Mouse (Mus musculus) MEL (cell line): ENCODE data around the gene Slc22a17. TPM values are rescaled to one million over a fixed set of nuclear protein-coding genes. Genes with fewer than 3 reads are reported as not detected.
A peak's percentile ranks its signal among the peaks of the same experiment; 100 is the strongest.

ENCODE experiments used
- DNase-seq: peaks from one replicate; pipeline ENCODE4 v3.0.0; 2011; ENCODE audit warnings: low read depth, low spot score
- H3K27ac ChIP-seq: 2 replicates; pipeline ENCODE4 v1.5.1; 2012; ENCODE audit warnings: low read depth, mild to moderate bottlenecking, control low read depth, low read length, moderate library complexity; ENCODE audit not compliant: control insufficient read depth
- H3K27me3 ChIP-seq, 2 experiments: fragments of 150-350 bp in 1 of 2; sonication (generic) in 1 of 2; 2 replicates each; pipeline ENCODE4 v1.6.1; 2012; ENCODE audit warnings: low read length in 2 of 2, mild to moderate bottlenecking in 2 of 2, improper control_type of control experiment in 1 of 2, moderate library complexity in 1 of 2; ENCODE audit not compliant: insufficient read depth in 2 of 2, control insufficient read depth in 1 of 2
- H3K36me3 ChIP-seq, 2 experiments: 2 replicates each; pipeline ENCODE4 v1.6.1; 2012 to 2014; ENCODE audit warnings: low read length in 2 of 2, improper control_type of control experiment in 1 of 2, inconsistent platforms in 1 of 2, mild to moderate bottlenecking in 1 of 2; ENCODE audit not compliant: insufficient read depth in 2 of 2, control insufficient read depth in 1 of 2
- H3K4me1 ChIP-seq, 2 experiments: fragments of 150-350 bp in 1 of 2; sonication (generic) in 1 of 2; 2 replicates each; pipeline ENCODE4 v1.6.1; 2012; ENCODE audit warnings: low read length in 2 of 2, improper control_type of control experiment in 1 of 2, mild to moderate bottlenecking in 1 of 2; ENCODE audit not compliant: insufficient read depth in 2 of 2, control insufficient read depth in 1 of 2
- H3K4me3 ChIP-seq, 2 experiments: fragments of 150-350 bp in 1 of 2; sonication (generic) in 1 of 2; 2 replicates each; pipeline ENCODE4 v1.5.1; 2012; ENCODE audit warnings: low read depth in 2 of 2, low read length in 2 of 2, mild to moderate bottlenecking in 2 of 2, moderate library complexity in 2 of 2, control low read depth in 1 of 2, improper control_type of control experiment in 1 of 2; ENCODE audit not compliant: control insufficient read depth in 1 of 2, insufficient read depth in 1 of 2
- H3K79me2 ChIP-seq: 2 replicates; pipeline ENCODE4 v1.6.1; 2012; ENCODE audit warnings: mild to moderate bottlenecking, low read length, moderate library complexity; ENCODE audit not compliant: control insufficient read depth, poor library complexity, insufficient read depth
- H3K9ac ChIP-seq: 2 replicates; pipeline ENCODE4 v1.6.1; 2012; ENCODE audit warnings: low read depth, mild to moderate bottlenecking, control low read depth, low read length, moderate library complexity; ENCODE audit not compliant: control insufficient read depth, poor library complexity, severe bottlenecking
- H3K9me3 ChIP-seq: fragments of 150-350 bp; sonication (generic); replicated peaks from 2 replicates; pipeline ENCODE4 v1.6.1; 2012; ENCODE audit warnings: mild to moderate bottlenecking, low read length, improper control_type of control experiment, moderate library complexity; ENCODE audit not compliant: insufficient read depth
- CHD1 ChIP-seq: IDR thresholded peaks from 2 replicates; pipeline ENCODE4 v1.6.1; 2012; ENCODE audit warnings: low read depth, mild to moderate bottlenecking, inconsistent platforms, low read length, improper control_type of control experiment
- CTCF ChIP-seq, 3 experiments: IDR thresholded peaks in 2 of 3; conservative IDR thresholded peaks in 1 of 3; 2 replicates each; pipeline ENCODE4 v1.5.1; 2011 to 2012; ENCODE audit warnings: low read length in 3 of 3, low read depth in 2 of 3, mild to moderate bottlenecking in 2 of 3, improper control_type of control experiment in 1 of 3, inconsistent platforms in 1 of 3, mixed read lengths in 1 of 3, moderate library complexity in 1 of 3; ENCODE audit not compliant: control insufficient read depth in 1 of 3, insufficient read depth in 1 of 3, poor library complexity in 1 of 3, severe bottlenecking in 1 of 3
- ELF1 ChIP-seq: IDR thresholded peaks from 2 replicates; pipeline ENCODE4 v1.6.1; 2014; ENCODE audit warnings: low read depth, mild to moderate bottlenecking, inconsistent platforms, low read length, improper control_type of control experiment, moderate library complexity
- EP300 ChIP-seq, 2 experiments: IDR thresholded peaks; 2 replicates each; pipeline ENCODE4 v1.6.1; 2011; ENCODE audit warnings: improper control_type of control experiment in 2 of 2, low read length in 2 of 2, low read depth in 1 of 2, mild to moderate bottlenecking in 1 of 2
- HCFC1 ChIP-seq: IDR thresholded peaks from 2 replicates; pipeline ENCODE4 v1.6.1; 2012; ENCODE audit warnings: low read depth, mild to moderate bottlenecking, inconsistent platforms, low read length, improper control_type of control experiment, moderate library complexity
- MAFK ChIP-seq: IDR thresholded peaks from 2 replicates; pipeline ENCODE4 v1.6.1; 2011; ENCODE audit warnings: low read depth, mild to moderate bottlenecking, low read length, improper control_type of control experiment, borderline replicate concordance
- MAX ChIP-seq: IDR thresholded peaks from 2 replicates; pipeline ENCODE4 v1.6.1; 2011; ENCODE audit warnings: low read length, improper control_type of control experiment
- MYC ChIP-seq: IDR thresholded peaks from 2 replicates; pipeline ENCODE4 v1.6.1; 2011; ENCODE audit warnings: low read depth, mild to moderate bottlenecking, low read length, improper control_type of control experiment, moderate library complexity
- RCOR1 ChIP-seq: IDR thresholded peaks from 2 replicates; pipeline ENCODE4 v1.6.1; 2012; ENCODE audit warnings: low read depth, mild to moderate bottlenecking, inconsistent platforms, low read length, improper control_type of control experiment
- SIN3A ChIP-seq: IDR thresholded peaks from 2 replicates; pipeline ENCODE4 v1.6.1; 2012; ENCODE audit warnings: low read length, improper control_type of control experiment, inconsistent platforms
- SMC3 ChIP-seq: IDR thresholded peaks from 2 replicates; pipeline ENCODE4 v1.6.1; 2011; ENCODE audit warnings: low read depth, low read length, improper control_type of control experiment
- TAL1 ChIP-seq: IDR thresholded peaks from 2 replicates; pipeline ENCODE4 v1.6.1; 2012; ENCODE audit warnings: mild to moderate bottlenecking, inconsistent platforms, low read length, moderate library complexity, mixed read lengths
- TBP ChIP-seq: IDR thresholded peaks from 2 replicates; pipeline ENCODE4 v1.8.0; 2011; ENCODE audit warnings: low read depth, low read length, improper control_type of control experiment
- USF1 ChIP-seq: IDR thresholded peaks from 2 replicates; pipeline ENCODE4 v1.6.1; 2014; ENCODE audit warnings: low read depth, mild to moderate bottlenecking, inconsistent platforms, low read length, improper control_type of control experiment, moderate library complexity
- ZC3H11A ChIP-seq: IDR thresholded peaks from 2 replicates; pipeline ENCODE4 v1.6.1; 2012; ENCODE audit warnings: low read depth, mild to moderate bottlenecking, inconsistent platforms, low read length, improper control_type of control experiment
- ZKSCAN1 ChIP-seq: IDR thresholded peaks from 2 replicates; pipeline ENCODE4 v1.6.1; 2012; ENCODE audit warnings: low read depth, mild to moderate bottlenecking, inconsistent platforms, low read length, improper control_type of control experiment, moderate library complexity
- ZMIZ1 ChIP-seq: IDR thresholded peaks from 2 replicates; pipeline ENCODE4 v1.6.1; 2012; ENCODE audit warnings: low read depth, mild to moderate bottlenecking, inconsistent platforms, low read length, improper control_type of control experiment, moderate library complexity
- ZNF384 ChIP-seq: IDR thresholded peaks from 2 replicates; pipeline ENCODE4 v1.6.1; 2012; ENCODE audit warnings: low read depth, mild to moderate bottlenecking, inconsistent platforms, low read length, improper control_type of control experiment
- polyA plus RNA-seq, 2 experiments: library from polyadenylated mRNA; stranded (reverse) in 1 of 2; unstranded in 1 of 2; fragments of >175 nt in 1 of 2; fragments of >200 nt in 1 of 2; gene quantifications; 2 replicates each; pipeline versions ENCODE4 v1.2.1 to v1.2.4; 2012; ENCODE audit warnings: low replicate concordance in 2 of 2, low read depth in 1 of 2; ENCODE audit not compliant: insufficient read length in 2 of 2, insufficient read depth in 1 of 2, missing spikeins in 1 of 2
- total RNA-seq: library from RNA; depleted of rRNA; stranded (reverse); fragments of 300-350 nt; gene quantifications from 2 replicates; pipeline ENCODE4 v1.2.3, GENCODE M21; 2012

The Slc22a17 gene
- total and polyA plus RNA-seq, 3 experiments, result 0.31 to 1.1 TPM; not detected in 1

GRCm38 (mm10) chr14:54866936-54867335, 46.0 kb downstream of the Slc22a17 start:
- DNase-seq, result peak; percentile 66
- TF ChIP-seq TAL1 (no peak), CTCF (IDR thresholded peaks at IDR 0.05 in 2 of 3, conservative IDR thresholded peaks at IDR 0.05 in 1 of 3; ENCODE audit: control insufficient read depth in 1 of 3, insufficient read depth in 1 of 3, low read depth in 2 of 3, low read length in 3 of 3, poor library complexity in 1 of 3, severe bottlenecking in 1 of 3) (peak; percentile 70 to 95 (median 84)), MYC (no peak)
- TF ChIP-seq, all 39 proteins: peak for 1
- Histone ChIP-seq H3K27me3 (no peaks in the 10 kb centered on the region), H3K4me3 (no peak overlapping the region; a peak in 1 of 4 replicates), H3K9ac (no peak overlapping the region), H3K9me3 (no peaks in the 10 kb centered on the region), H3K36me3 (peaks cover 0 to 21% of the 10 kb centered on the region in 2 experiments; a peak in 2 of 4 replicates), H3K27ac (peak overlapping the region; percentile 39; the same call in 1 of the 2 replicates), H3K4me1 (peaks cover 19 to 27% of the 10 kb centered on the region in 2 experiments), H3K79me2 (no peaks in the 10 kb centered on the region; the same call in 1 of the 2 replicates)

GRCm38 (mm10) chr14:54866268-54866667, 46.7 kb downstream of the Slc22a17 start:
- H3K4me3 ChIP-seq, result peak overlapping the region; percentile 3 to 4; a peak in 1 of 4 replicates
- peaks cover 19 to 27% of the 10 kb centered on the region in 2 experiments for H3K4me1 ChIP-seq
- H3K79me2 ChIP-seq, result no peaks in the 10 kb centered on the region; the same call in 1 of the 2 replicates
- peak; percentile 51 for DNase-seq
- H3K9me3 ChIP-seq, result no peaks in the 10 kb centered on the region
- peak overlapping the region; percentile 23; the same call in 1 of the 2 replicates for H3K9ac ChIP-seq
- TF ChIP-seq ELF1, result peak; percentile 70
- peak; percentile 37; the same call in 1 of the 2 replicates for TF ChIP-seq MYC
- TF ChIP-seq ZNF384, result peak; percentile 93
- TF ChIP-seq HCFC1, result 0 out of 2 replicates have a peak, but pooled peaks have one; percentile 28
- TF ChIP-seq EP300 (IDR thresholded peaks at IDR 0.05; ENCODE audit: low read depth in 1 of 2, low read length in 2 of 2), result 0 out of 4 replicates have a peak, but pooled peaks of 1 of the 2 experiments have one; percentile 26
- TF ChIP-seq ZC3H11A, result no peak
- no peak for TF ChIP-seq RCOR1
- TF ChIP-seq SIN3A, result peak; percentile 50; the same call in 1 of the 2 replicates
- peaks cover 0 to 21% of the 10 kb centered on the region in 2 experiments; a peak in 2 of 4 replicates for H3K36me3 ChIP-seq
- H3K27ac ChIP-seq, result peak overlapping the region; percentile 39; the same call in 1 of the 2 replicates
- H3K27me3 ChIP-seq, result no peaks in the 10 kb centered on the region

- TF ChIP-seq CHD1 (0 out of 2 replicates have a peak, but pooled peaks have one; percentile 45), SMC3 (no peak), EP300 (IDR thresholded peaks at IDR 0.05; ENCODE audit: low read depth in 1 of 2, low read length in 2 of 2) (0 out of 4 replicates have a peak, but pooled peaks of 1 of the 2 experiments have one; percentile 6), MAX (no peak), TBP (no peak), ZKSCAN1 (no peak), ZNF384 (no peak), ZMIZ1 (no peak), TAL1 (no peak), MAFK (no peak), USF1 (no peak)
- peaks cover 19 to 27% of the 10 kb centered on the region in 2 experiments for H3K4me1 ChIP-seq
- no peaks in the 10 kb centered on the region; the same call in 1 of the 2 replicates for H3K79me2 ChIP-seq
- H3K9me3 ChIP-seq, result no peaks in the 10 kb centered on the region
- peak; percentile 25 for DNase-seq
- peak overlapping the region; percentile 9; the same call in 1 of the 2 replicates for H3K27ac ChIP-seq
- peak overlapping the region in 1 of 2 experiments; percentile 19; a peak in 1 of 4 replicates for H3K4me3 ChIP-seq
- no peaks in the 10 kb centered on the region for H3K27me3 ChIP-seq
- no peak overlapping the region for H3K9ac ChIP-seq
- H3K36me3 ChIP-seq, result peaks cover 0 to 21% of the 10 kb centered on the region in 2 experiments; a peak in 2 of 4 replicates
These were observed 47.3 kb downstream of the Slc22a17 start for GRCm38 (mm10) chr14:54865626-54866025.
